Mouse (Mus musculus) ES-Bruce4 (cell line): ENCODE results near the gene Prepl. TPM values are rescaled to one million over a fixed set of nuclear protein-coding genes. Genes with fewer than 3 reads are reported as not detected.
A peak's percentile ranks its signal among the peaks of the same experiment; 100 is the strongest.

ENCODE experiments used
- H3K27ac ChIP-seq: 2 replicates; pipeline ENCODE4 v1.5.1; 2012; ENCODE audit warnings: low read length, inconsistent platforms; ENCODE audit not compliant: insufficient read depth
- H3K27me3 ChIP-seq: 2 replicates; pipeline ENCODE4 v1.6.1; 2012; ENCODE audit warnings: mild to moderate bottlenecking, low read length, inconsistent platforms; ENCODE audit not compliant: control insufficient read depth, poor library complexity, insufficient read depth, severe bottlenecking
- H3K36me3 ChIP-seq: 2 replicates; pipeline ENCODE4 v1.6.1; 2012; ENCODE audit warnings: inconsistent platforms, mild to moderate bottlenecking, low read length, moderate library complexity; ENCODE audit not compliant: control insufficient read depth, poor library complexity, insufficient read depth, severe bottlenecking
- H3K4me1 ChIP-seq: one replicate; pipeline ENCODE4 v1.8.1; 2011; ENCODE audit warnings: low read length; ENCODE audit not compliant: control insufficient read depth, insufficient read depth
- H3K4me3 ChIP-seq: 2 replicates; pipeline ENCODE4 v1.5.1; 2011; ENCODE audit warnings: low read depth, mild to moderate bottlenecking, low read length
- H3K9ac ChIP-seq: 2 replicates; pipeline ENCODE4 v1.6.1; 2012; ENCODE audit warnings: low read depth, mild to moderate bottlenecking, inconsistent platforms; ENCODE audit not compliant: poor library complexity, severe bottlenecking
- H3K9me3 ChIP-seq: replicated peaks from 2 replicates; pipeline ENCODE4 v1.6.1; 2012; ENCODE audit warnings: mild to moderate bottlenecking, low read length, inconsistent platforms; ENCODE audit not compliant: control insufficient read depth, poor library complexity, insufficient read depth, severe bottlenecking
- CTCF ChIP-seq: IDR thresholded peaks from one replicate; pipeline ENCODE4 v1.8.1; 2011; ENCODE audit warnings: low read depth, low read length
- EP300 ChIP-seq: IDR thresholded peaks from 2 replicates; pipeline ENCODE4 v1.6.1; 2011; ENCODE audit warnings: low read depth, low read length; ENCODE audit not compliant: insufficient read depth
- POLR2A ChIP-seq: IDR thresholded peaks from one replicate; pipeline ENCODE4 v1.8.1; 2011; ENCODE audit warnings: low read length; ENCODE audit not compliant: insufficient read depth
- polyA plus RNA-seq: library from polyadenylated mRNA; stranded (reverse); fragments of >200 nt; gene quantifications from 2 replicates; pipeline ENCODE4 v1.2.4, GENCODE M21; 2011; ENCODE audit warnings: low read depth; ENCODE audit not compliant: missing spikeins, insufficient read depth, insufficient read length

Prepl gene
- polyA plus RNA-seq, result 32.4 and 35.8 TPM in 2 replicates

DNA sequence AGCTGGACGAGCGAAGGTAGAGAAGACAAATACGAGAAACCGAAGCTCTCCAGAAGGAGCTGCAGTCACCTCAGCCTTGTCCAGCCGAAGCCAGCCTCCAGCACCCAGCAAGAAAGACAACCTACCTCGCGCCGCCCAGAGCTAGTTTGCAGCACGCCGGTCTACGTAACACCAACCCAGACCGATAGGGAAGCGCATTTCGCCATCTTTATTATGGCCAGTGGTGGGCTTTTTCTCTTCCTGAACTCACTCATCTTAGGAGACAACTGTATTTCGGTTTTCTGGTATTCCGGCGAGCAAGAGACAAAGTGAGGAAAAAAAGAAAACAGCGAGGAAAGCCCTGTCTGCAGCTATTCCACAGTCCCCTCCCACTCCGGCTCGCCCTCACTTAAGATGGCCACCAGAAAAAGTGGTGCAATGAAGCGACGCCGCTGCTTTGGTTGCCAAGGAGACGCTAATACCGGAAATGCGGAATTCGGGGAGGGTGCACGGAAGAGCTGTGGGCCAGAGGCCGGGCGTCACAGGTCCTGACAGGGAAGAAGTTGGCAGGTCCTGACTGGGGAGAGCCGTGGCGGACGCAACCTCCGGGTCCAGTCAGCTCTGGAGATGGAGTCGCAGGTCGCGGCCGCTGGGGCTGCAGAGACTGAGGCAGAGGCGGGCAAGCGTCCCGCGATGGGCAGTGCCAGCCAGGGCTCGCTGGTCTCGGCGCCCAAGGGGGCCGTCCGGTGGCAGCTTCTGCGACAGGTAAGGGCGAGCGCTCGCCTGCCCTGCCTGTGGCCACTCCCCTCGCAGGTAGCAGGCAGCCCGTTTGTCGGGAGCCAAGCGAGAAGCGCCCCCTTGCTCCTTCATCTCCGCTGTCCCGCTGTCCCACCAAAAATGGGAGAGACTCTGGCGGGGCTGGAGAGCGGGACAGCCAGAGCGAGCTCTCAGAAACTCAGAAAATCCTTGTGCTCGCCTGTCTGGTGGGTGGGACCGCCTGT lies at the start of gene Prepl, which contains the start of gene Camkmt:
Gene Prepl (minus strand): TSS at position 122 of the 980 bp plus-strand sequence.
Gene Camkmt (plus strand): TSS at position 433 of the 980 bp plus-strand sequence.
- Histone ChIP-seq H3K27me3 (no peaks in the 10 kb centered on the region), H3K4me3 (peak within 1 kb of the TSS; percentile 96), H3K36me3 (no peaks in the 10 kb centered on the region), H3K9me3 (no peaks in the 10 kb centered on the region), H3K27ac (peak within 1 kb of the TSS; percentile 37), H3K9ac (peak within 1 kb of the TSS; percentile 76), H3K4me1 (no peaks in the 10 kb centered on the region)
- TF ChIP-seq POLR2A, result peak; percentile 52
- TF ChIP-seq CTCF, result no peak
- TF ChIP-seq EP300, result 0 out of 2 replicates have a peak, but pooled peaks have one; percentile 17

DNA sequence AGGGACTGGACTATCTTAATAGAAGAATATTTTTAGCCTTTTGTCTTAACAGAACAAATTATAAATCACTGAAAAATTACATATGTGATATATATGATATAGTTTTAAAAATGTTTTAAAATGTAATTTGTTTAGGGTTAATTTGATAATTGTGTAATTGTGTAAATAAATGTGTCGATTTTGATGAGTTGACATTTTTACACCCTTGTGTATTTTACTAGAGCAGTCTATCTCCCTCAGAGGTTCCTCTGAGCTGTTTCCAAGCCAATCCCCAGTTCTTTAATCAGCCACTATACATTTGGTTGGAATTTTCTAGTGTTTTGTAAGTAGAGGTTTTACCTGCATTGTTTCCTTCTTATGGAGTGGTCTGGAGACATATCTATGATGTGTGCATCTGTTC lies 48.4 kb upstream of the Prepl start:
- no peak for TF ChIP-seq CTCF
- TF ChIP-seq POLR2A, result no peak
- TF ChIP-seq EP300, result no peak
- Histone ChIP-seq H3K36me3 (no peaks in the 10 kb centered on the region), H3K27me3 (no peaks in the 10 kb centered on the region), H3K9me3 (no peaks in the 10 kb centered on the region), H3K4me1 (peaks cover 2% of the 10 kb centered on the region), H3K4me3 (no peak overlapping the region), H3K27ac (no peak overlapping the region), H3K9ac (no peak overlapping the region)

DNA sequence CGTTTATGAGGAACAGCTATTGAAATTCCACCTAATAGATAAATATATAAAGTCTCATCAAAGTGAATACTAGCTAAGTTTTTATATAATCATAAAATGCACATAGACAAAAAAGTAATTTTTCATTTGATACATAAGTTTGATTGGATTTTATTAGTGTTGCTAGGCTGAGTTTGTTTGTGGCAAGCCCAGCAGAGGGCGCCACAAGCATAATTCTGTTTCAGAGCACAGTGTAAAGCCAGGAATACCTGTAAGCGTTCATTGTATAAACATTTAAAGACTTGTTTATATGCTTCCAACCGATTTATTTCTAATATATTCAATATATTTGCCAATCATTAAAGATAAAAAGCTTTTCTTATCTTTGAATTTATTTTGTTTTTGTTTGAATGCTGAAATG lies 26.6 kb upstream of the Prepl start:
- Histone ChIP-seq H3K9ac (no peak overlapping the region), H3K27me3 (no peaks in the 10 kb centered on the region), H3K27ac (no peak overlapping the region), H3K4me1 (no peaks in the 10 kb centered on the region), H3K9me3 (no peaks in the 10 kb centered on the region), H3K36me3 (no peaks in the 10 kb centered on the region), H3K4me3 (no peak overlapping the region)
- peak; percentile 26 for TF ChIP-seq CTCF
- TF ChIP-seq POLR2A, result no peak
- TF ChIP-seq EP300, result no peak

DNA sequence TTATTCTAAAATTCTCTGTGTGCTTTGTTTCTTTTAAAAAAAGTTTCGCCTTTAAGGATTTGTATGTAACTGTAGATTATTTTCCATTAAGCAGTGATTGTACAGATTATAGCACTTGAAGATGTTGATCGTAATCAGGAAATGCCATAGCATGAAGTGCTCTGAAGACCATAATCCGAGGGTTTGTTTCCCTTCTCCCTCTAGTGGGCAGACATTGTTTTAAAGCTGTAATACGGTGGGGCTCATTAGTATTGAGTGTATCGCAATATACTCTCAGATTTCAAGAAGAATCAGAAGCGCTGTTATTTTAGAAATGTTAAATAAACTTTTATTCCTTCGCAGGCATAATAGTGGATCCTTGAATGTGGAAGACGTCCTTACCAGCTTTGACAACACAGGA lies 23.4 kb upstream of the Prepl start:
- H3K27ac ChIP-seq, result no peak overlapping the region
- H3K4me3 ChIP-seq, result no peak overlapping the region

DNA sequence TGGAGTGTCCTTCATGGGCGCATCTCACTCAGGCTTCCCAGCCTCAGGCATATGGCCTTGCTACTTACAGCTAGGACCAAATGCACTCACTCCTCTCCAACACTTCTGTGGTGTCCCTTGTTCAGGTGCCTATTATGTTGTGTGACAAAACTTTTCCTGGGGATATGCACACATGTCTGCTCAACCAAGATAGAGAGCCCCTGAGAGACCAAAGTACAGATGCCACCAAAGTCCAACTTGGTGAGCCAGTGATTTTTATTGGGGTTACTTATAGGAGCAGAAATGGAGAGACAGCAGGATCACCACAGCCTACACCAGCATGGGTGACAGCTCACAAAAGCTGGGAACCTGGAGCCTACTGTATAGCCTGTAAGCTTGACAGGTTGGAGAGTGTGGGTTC lies 20.6 kb upstream of the Prepl start:
- H3K27me3 ChIP-seq, result no peaks in the 10 kb centered on the region
- H3K4me1 ChIP-seq, result no peaks in the 10 kb centered on the region
- H3K9ac ChIP-seq, result no peak overlapping the region
- no peak overlapping the region for H3K27ac ChIP-seq
- no peak overlapping the region for H3K4me3 ChIP-seq
- H3K36me3 ChIP-seq, result no peaks in the 10 kb centered on the region
- TF ChIP-seq POLR2A (no peak), EP300 (no peak), CTCF (no peak)
- no peaks in the 10 kb centered on the region for H3K9me3 ChIP-seq

More for the DNA sequence above, 23.4 kb upstream of the Prepl start:
- Histone ChIP-seq H3K9ac (no peak overlapping the region), H3K27me3 (no peaks in the 10 kb centered on the region), H3K4me1 (no peaks in the 10 kb centered on the region), H3K36me3 (no peaks in the 10 kb centered on the region), H3K9me3 (no peaks in the 10 kb centered on the region)
- TF ChIP-seq EP300 (no peak), CTCF (no peak), POLR2A (no peak)

DNA sequence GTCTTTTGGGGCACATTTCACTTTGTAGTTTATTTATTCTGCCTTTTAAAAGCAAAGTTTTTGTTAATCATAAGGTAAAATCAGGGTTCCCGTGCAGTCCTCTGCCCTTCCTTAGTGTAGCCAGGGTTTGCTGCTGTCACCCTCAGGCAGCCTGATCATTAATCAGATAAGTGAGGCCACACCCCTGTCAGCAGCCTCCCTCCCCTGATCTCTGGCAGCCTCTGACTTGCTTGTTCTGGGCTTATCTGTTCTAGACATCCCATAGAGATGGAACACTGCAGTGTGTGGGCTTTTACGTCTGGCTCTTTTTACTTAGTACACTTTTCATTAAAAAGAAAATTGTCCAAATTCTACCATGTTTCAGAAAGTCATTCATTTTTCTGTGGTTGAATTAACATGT lies 13.3 kb upstream of the Prepl start:
- peaks cover 1% of the 10 kb centered on the region for H3K4me1 ChIP-seq
- TF ChIP-seq EP300 (0 out of 2 replicates have a peak, but pooled peaks have one; percentile 25), POLR2A (no peak)
- H3K9me3 ChIP-seq, result peaks cover 19% of the 10 kb centered on the region
- no peaks in the 10 kb centered on the region for H3K27me3 ChIP-seq
- no peak overlapping the region for H3K4me3 ChIP-seq
- H3K36me3 ChIP-seq, result peaks cover 5% of the 10 kb centered on the region; the same call in 1 of the 2 replicates
- no peak overlapping the region for H3K9ac ChIP-seq
- H3K27ac ChIP-seq, result no peak overlapping the region
